ENCODE assay signal across 8 mouse cellular contexts in the genomic region with DNA sequence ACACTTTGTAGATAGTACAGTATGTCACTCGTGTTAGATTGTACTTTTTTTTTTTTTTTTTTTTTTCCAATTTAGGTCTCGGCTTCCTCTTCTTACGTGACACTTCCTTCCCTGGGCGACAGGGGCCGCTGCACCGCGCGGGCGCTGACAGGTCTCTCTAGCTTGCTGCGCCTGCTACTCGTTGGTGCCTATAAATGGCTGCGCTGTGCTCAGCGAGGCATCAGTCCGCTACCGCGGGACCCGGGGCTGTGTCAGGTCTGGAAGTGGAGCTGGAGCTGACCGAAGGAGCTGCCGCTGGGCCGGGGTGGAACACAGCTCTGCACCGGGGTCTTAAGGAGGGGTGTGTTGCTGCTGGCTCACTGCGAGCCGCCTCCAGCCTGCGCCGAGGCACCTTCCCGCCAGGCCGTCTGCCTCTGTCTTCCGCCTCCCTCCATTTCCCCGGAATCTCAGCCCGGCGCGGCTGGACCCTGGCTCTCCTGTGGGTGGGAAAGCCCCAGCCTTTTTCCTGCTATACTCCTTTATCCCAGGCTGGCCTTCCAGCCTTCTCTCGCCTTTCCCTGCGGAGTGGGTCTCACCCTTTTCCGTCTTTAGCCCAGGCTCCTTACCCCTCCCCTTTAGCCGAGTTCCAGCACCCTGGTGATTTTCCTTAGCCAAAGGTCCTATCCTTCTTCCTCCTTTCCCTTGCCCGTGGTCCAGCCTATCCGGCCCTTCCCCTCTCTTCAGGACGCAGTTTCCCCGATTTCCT. TPM values are rescaled to one million over a fixed set of nuclear protein-coding genes. Genes with fewer than 3 reads are reported as not detected.
DNase-seq lines count a peak whose midpoint lies in the region; ATAC-seq and TF ChIP-seq lines count a peak whose summit lies in the region.

A gene (plus strand): TSS at position 154 of the 745 bp plus-strand sequence.

- H3K4me3 ChIP-seq in embryonic facial prominence, embryonic 14.5 days (ENCODE audit: low read depth, low read length) = peak within 1 kb of the TSS; percentile 81
- H3K4me3 ChIP-seq in limb, embryonic 14.5 days (replicated peaks; ENCODE audit: low read length) = peak within 1 kb of the TSS; percentile 85
- peak within 1 kb of the TSS; percentile 91 for H3K4me3 ChIP-seq in midbrain, postnatal 0 days (ENCODE audit: low read depth, low read length)

- H3K36me3 ChIP-seq in embryonic facial prominence, embryonic 14.5 days (ENCODE audit: control insufficient read depth, insufficient read depth, low read length) = 0 out of 2 replicates have a peak, but pooled peaks cover under 1% of the 10 kb centered on the region
- peaks cover 2% of the 10 kb centered on the region for H3K36me3 ChIP-seq in limb, embryonic 14.5 days (ENCODE audit: control insufficient read depth, insufficient read depth, low read length)
- no peaks in the 10 kb centered on the region for H3K36me3 ChIP-seq in midbrain, postnatal 0 days (ENCODE audit: insufficient read depth, low read length)

- H3K4me1 ChIP-seq in embryonic facial prominence, embryonic 14.5 days (ENCODE audit: control insufficient read depth, insufficient read depth, low read length) = peaks cover 36% of the 10 kb centered on the region
- peaks cover 36% of the 10 kb centered on the region for H3K4me1 ChIP-seq in limb, embryonic 14.5 days (ENCODE audit: control insufficient read depth, insufficient read depth, low read length)
- peaks cover 35% of the 10 kb centered on the region for H3K4me1 ChIP-seq in midbrain, postnatal 0 days (ENCODE audit: insufficient read depth, low read length)

- peak; percentile 100 for TF ChIP-seq POLR2A in limb, embryonic 14.5 days (IDR thresholded peaks at IDR 0.05; ENCODE audit: borderline replicate concordance, extremely low read depth, insufficient read depth, insufficient read length)

- H3K27ac ChIP-seq in embryonic facial prominence, embryonic 14.5 days (replicated peaks; ENCODE audit: low read depth, low read length) = peak within 1 kb of the TSS; percentile 86
- H3K27ac ChIP-seq in limb, embryonic 14.5 days (replicated peaks; ENCODE audit: low read depth, low read length) = peak within 1 kb of the TSS; percentile 80
- peak within 1 kb of the TSS; percentile 79 for H3K27ac ChIP-seq in midbrain, postnatal 0 days (ENCODE audit: low read depth, low read length)

- peak; percentile 93 for TF ChIP-seq CTCF in midbrain, postnatal 0 days (IDR thresholded peaks at IDR 0.05)

- peak; percentile 91 for DNase-seq in 3T3-L1 (ENCODE audit: low read depth, low spot score)
- DNase-seq in adrenal gland, postnatal 4 days (ENCODE audit: low spot score in 2 of 2) = peak; percentile 85 to 87
- DNase-seq in embryonic facial prominence, embryonic 14.5 days (ENCODE audit: low spot score) = peak; percentile 94
- DNase-seq in heart, adult 8-10 months (ENCODE audit: low spot score) = peak; percentile 95
- DNase-seq in kidney, adult 9 months = peak; percentile 96
- DNase-seq in limb, embryonic 14.5 days (ENCODE audit: low spot score) = peak; percentile 88
- peak; percentile 94 for DNase-seq in midbrain, postnatal 0 days (ENCODE audit: low spot score)
- DNase-seq in spleen, postnatal 14 days (ENCODE audit: low spot score in 2 of 2) = peak; percentile 87 to 94

- WGBS in embryonic facial prominence, embryonic 14.5 days = under 1% methylated on average over 33 of the region's 40 CpGs
- WGBS in limb, embryonic 14.5 days = under 1% methylated on average over 37 of the region's 40 CpGs
- WGBS in midbrain, postnatal 0 days = under 1% methylated on average over 39 of the region's 40 CpGs

- H3K4me2 ChIP-seq in embryonic facial prominence, embryonic 14.5 days (ENCODE audit: low read depth, low read length) = peak within 1 kb of the TSS; percentile 81
- H3K4me2 ChIP-seq in limb, embryonic 14.5 days (replicated peaks; ENCODE audit: low read depth, low read length, severe bottlenecking) = peak within 1 kb of the TSS; percentile 79
- peak within 1 kb of the TSS; percentile 80 for H3K4me2 ChIP-seq in midbrain, postnatal 0 days (ENCODE audit: low read depth, low read length, poor library complexity, severe bottlenecking)

- peak; percentile 96 for ATAC-seq in embryonic facial prominence, embryonic 14.5 days (ENCODE audit: low read depth)
- peak; percentile 97 for ATAC-seq in limb, embryonic 14.5 days (ENCODE audit: low FRiP score, low read depth)
- ATAC-seq in midbrain, postnatal 0 days (ENCODE audit: low FRiP score) = peak; percentile 95

- no peaks in the 10 kb centered on the region for H3K9me3 ChIP-seq in embryonic facial prominence, embryonic 14.5 days (ENCODE audit: control insufficient read depth, low read length)
- no peaks in the 10 kb centered on the region for H3K9me3 ChIP-seq in limb, embryonic 14.5 days (ENCODE audit: control insufficient read depth, low read length)
- H3K9me3 ChIP-seq in midbrain, postnatal 0 days (ENCODE audit: low read length) = no peaks in the 10 kb centered on the region

- no peaks in the 10 kb centered on the region for H3K27me3 ChIP-seq in embryonic facial prominence, embryonic 14.5 days (replicated peaks; ENCODE audit: control insufficient read depth, insufficient read depth, low read length)
- H3K27me3 ChIP-seq in limb, embryonic 14.5 days (ENCODE audit: control insufficient read depth, insufficient read depth, low read length) = no peaks in the 10 kb centered on the region
- H3K27me3 ChIP-seq in midbrain, postnatal 0 days (ENCODE audit: insufficient read depth, low read length) = no peaks in the 10 kb centered on the region

- H3K9ac ChIP-seq in embryonic facial prominence, embryonic 14.5 days (ENCODE audit: low read depth, low read length) = peak within 1 kb of the TSS; percentile 92
- peak within 1 kb of the TSS; percentile 88 for H3K9ac ChIP-seq in limb, embryonic 14.5 days (ENCODE audit: low read depth, low read length, severe bottlenecking)
- H3K9ac ChIP-seq in midbrain, postnatal 0 days (replicated peaks; ENCODE audit: low read length, poor library complexity, severe bottlenecking) = peak within 1 kb of the TSS; percentile 91

RNA-seq across cellular contexts. Expression of the gene that starts here (rescaled TPM):
- 10 to 100 TPM; 52.9 to 54.4 TPM for total RNA-seq in adrenal gland, postnatal 4 days (2021)
- polyA plus RNA-seq in embryonic facial prominence, embryonic 14.5 days (2014; fragmentation: Nextera tagmentation; extraction: Ambion mirVana) = 9.2 and 11.0 TPM in 2 replicates
- total RNA-seq in heart, adult 8-10 months (2022) = 10 to 100 TPM; 16.0 to 21.9 (median 16.5) TPM
- polyA plus RNA-seq in limb, embryonic 14.5 days (2012; rRNA removed) = 36.7 and 46.7 TPM in 2 replicates
- polyA plus RNA-seq in limb, embryonic 14.5 days (2014; fragmentation: Nextera tagmentation; extraction: Ambion mirVana) = 11.4 and 11.5 TPM in 2 replicates
- total RNA-seq in midbrain, postnatal 0 days (2014; rRNA removed) = 29.5 and 34.9 TPM in 2 replicates
- 11.8 and 12.8 TPM in 2 replicates for polyA plus RNA-seq in midbrain, postnatal 0 days (2015; fragmentation: Nextera tagmentation; extraction: Ambion mirVana)

Comparison
In these comparisons a context has a peak if more than half of its experiments do, and no peak if none do; other contexts are left out.
1. Peak in every context shown above with its lines: DNase-seq, ATAC-seq, H3K4me3 ChIP-seq and H3K27ac ChIP-seq.